Mouse (Mus musculus) left cerebral cortex, adult 6 months (tissue): ENCODE measurements around the gene Fam205a4. TPM values are rescaled to one million over a fixed set of nuclear protein-coding genes. Genes with fewer than 3 reads are reported as not detected.

ENCODE experiments used
- long read RNA-seq, 2 experiments: library from polyadenylated mRNA; unstranded; transcript quantifications; one replicate each; pipeline ENCODE4 v2.0.0; 2019 to 2020
- polyA plus RNA-seq: library from polyadenylated mRNA; unstranded; fragments of <200 nt; fragmentation: Nextera tagmentation; gene quantifications from 2 replicates; pipeline ENCODE4 v1.2.3, GENCODE M21; 2021

The Fam205a4 gene
- 0.16 and 1.3 TPM in 2 replicates for polyA plus RNA-seq
- long read RNA-seq, experiment 1, partial matches to known transcripts, result 0 of 3 reads
- long read RNA-seq, experiment 1, other reads (novel, unspliced or antisense), result 3 of 3 reads
- long read RNA-seq, experiment 2, result 0 reads

GRCm38 (mm10) chr4:41965758-41966157, at the start of gene Fam205a4:
TSS of gene Fam205a4 (plus strand) at chr4:41966058.

GRCm38 (mm10) chr4:41941272-41941671, 24.6 kb upstream of the Fam205a4 start, which contains the start of gene Gm20878:
TSS of gene Gm20878 (plus strand) at chr4:41941572.

Other genes starting within 250 kb of the Fam205a4 start
- gene Dctn3, start 242.9 kb upstream of the Fam205a4 start, polyA plus RNA-seq, result 305 and 362 TPM in 2 replicates
- gene Arid3c, start 234.9 kb upstream of the Fam205a4 start, polyA plus RNA-seq, result 0.15 and 0.20 TPM in 2 replicates
- gene Galt, start 210.8 kb upstream of the Fam205a4 start, polyA plus RNA-seq, result 67.8 and 70.7 TPM in 2 replicates
- 28.7 and 53.6 TPM in 2 replicates for gene Sigmar1, start 209.9 kb upstream of the Fam205a4 start, polyA plus RNA-seq
- 559 and 584 TPM in 2 replicates for gene Ccl27a, start 191.8 kb upstream of the Fam205a4 start, polyA plus RNA-seq
- 4.5 TPM in 1 of 2 replicates, not detected in the other for gene Gm21541, start 62.4 kb upstream of the Fam205a4 start, polyA plus RNA-seq
- gene Gm20878, start 24.5 kb upstream of the Fam205a4 start, polyA plus RNA-seq, result 12.6 and 24.4 TPM in 2 replicates
- gene Gm21093, start 68.7 kb downstream of the Fam205a4 start, polyA plus RNA-seq, result 0.89 and 2.0 TPM in 2 replicates
- gene Gm3893, start 125.1 kb downstream of the Fam205a4 start, polyA plus RNA-seq, result not detected in 2 replicates
- 0.55 and 42.4 TPM in 2 replicates for gene Gm13304, start 148.8 kb downstream of the Fam205a4 start, polyA plus RNA-seq
- 24.6 and 50.3 TPM in 2 replicates for gene Gm13306, start 187.4 kb downstream of the Fam205a4 start, polyA plus RNA-seq
- gene Gm13305, start 202.5 kb downstream of the Fam205a4 start, polyA plus RNA-seq, result 1.8 and 4.4 TPM in 2 replicates